Mouse (Mus musculus) lung, adult 18-20 months (tissue): ENCODE data around the gene AI987944.

ENCODE experiments used
- DNase-seq, 2 experiments: peaks; one replicate each; pipeline ENCODE4 v3.0.0; 2022; ENCODE audit warnings: mixed read lengths in 2 of 2

Gene AI987944

DNA sequence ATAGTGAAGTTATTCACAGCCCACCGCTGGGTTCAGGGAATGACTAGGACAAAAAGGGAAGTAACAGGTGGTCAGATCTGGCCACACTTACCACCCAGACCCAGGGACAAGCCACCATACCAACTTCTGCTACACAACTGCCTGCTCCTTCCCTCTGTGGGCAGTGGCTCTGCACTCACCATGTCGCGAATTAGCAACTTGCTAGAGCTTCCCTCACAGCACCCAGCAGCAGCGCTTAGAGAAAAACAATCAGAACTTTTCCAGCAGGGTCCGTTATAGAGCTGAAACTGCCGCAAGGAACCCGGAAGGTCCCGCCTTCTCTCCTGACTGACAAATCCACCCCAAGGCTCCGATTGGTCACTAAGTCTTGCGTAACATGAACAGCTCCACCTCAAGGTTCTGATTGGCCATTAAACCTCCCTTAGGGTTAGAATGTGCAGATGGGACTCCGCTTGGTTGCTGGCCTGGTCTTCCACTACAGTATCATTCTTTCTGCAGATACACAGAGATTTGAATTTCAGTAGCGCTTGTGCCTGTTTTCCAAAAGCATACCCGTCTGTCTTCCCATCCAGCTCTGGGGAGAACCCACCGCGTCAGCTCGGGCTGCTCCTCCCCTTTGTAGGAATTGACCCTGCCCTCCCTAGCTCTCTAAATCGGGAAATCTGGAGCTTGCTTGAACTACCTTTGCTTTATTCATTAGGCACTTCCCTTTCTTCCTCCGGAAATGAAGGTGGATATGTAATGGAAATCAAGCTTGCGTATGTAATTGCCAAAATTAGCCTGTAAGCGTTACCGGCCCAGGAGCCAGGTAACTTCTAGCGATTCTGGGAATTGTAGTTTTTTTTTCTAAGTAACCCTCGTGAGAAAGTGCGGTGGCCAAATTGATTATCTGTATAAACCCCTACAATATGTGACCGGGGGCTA is at the start of gene AI987944:
Gene AI987944, minus strand, starts transcription at position 332 of the 924 bp plus-strand sequence.
- DNase-seq, result peak; percentile 87 to 90

GRCm38 (mm10) chr7:41394130-41394529 is 951 bp upstream of the AI987944 start:
- DNase-seq, result no peak
